Mouse (Mus musculus) embryonic fibroblast, embryonic 13.5 days (primary cell): ENCODE measurements at regions not wholly inside any gene's neighbourhood (a gene's known extent, or its start where the extent isn't known, plus 50 kb on each side); places are given as distances from the start of the nearest gene placed in this dataset.

Experiments used
- CTCF ChIP-seq: IDR thresholded peaks from 2 replicates; pipeline ENCODE4 v1.5.1; 2011; ENCODE audit warnings: mild to moderate bottlenecking, control low read depth, low read length, moderate library complexity, borderline replicate concordance; ENCODE audit not compliant: insufficient read depth
- POLR2A ChIP-seq: IDR thresholded peaks from 2 replicates; pipeline ENCODE4 v1.6.1; 2011; ENCODE audit warnings: low read depth, mild to moderate bottlenecking, control low read depth, low read length, moderate library complexity

- TF ChIP-seq CTCF (no peak), POLR2A (no peak)
Observed at GRCm38 (mm10) chr4:3069341-3069740, 97.8 kb upstream of the Vmn1r2 start.
